Mouse (Mus musculus): ENCODE measurements around the gene Dnttip1. TPM values are rescaled to one million over a fixed set of nuclear protein-coding genes. Genes with fewer than 3 reads are reported as not detected.

Dnttip1 gene
- polyA plus RNA-seq, 1 experiment from 2014 or later, result 80.6 TPM

DNA sequence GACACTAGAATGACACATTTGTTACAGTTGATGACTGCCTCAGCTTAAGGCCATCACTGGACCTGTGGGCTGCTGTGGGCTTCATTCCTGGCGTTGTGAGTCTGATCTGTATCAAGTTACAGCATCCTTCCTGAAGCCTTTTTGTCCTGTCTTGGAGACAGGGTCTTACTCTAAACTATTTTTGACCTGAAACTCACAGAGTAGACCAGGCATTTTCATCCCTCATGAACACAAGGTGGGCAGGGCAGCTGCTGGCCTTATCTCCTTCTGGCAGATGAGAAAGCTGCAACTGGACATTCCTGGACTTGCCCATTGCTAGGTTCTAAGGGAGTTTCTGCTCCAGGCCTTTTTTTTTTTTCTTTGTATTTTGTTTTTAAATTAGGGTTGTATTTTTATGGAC lies 12.9 kb downstream of the Dnttip1 start:
- 70% methylated on average over 1 of the region's 1 CpGs for WGBS
- Histone ChIP-seq H3K4me3 (no peak overlapping the region), H3K4me1 (no peaks in the 10 kb centered on the region), H3K9me3 (no peaks in the 10 kb centered on the region), H3K27ac (no peak overlapping the region), H3K9ac (no peak overlapping the region), H3K36me3 (peaks cover 100% of the 10 kb centered on the region), H3K4me2 (replicated peaks) (no peak overlapping the region), H3K27me3 (no peaks in the 10 kb centered on the region)
- ATAC-seq (ENCODE audit: low FRiP score, low read depth), result no peak

- Histone ChIP-seq H3K9me3 (no peaks in the 10 kb centered on the region), H3K4me3 (no peak overlapping the region), H3K27ac (no peak overlapping the region), H3K4me2 (replicated peaks) (no peak overlapping the region), H3K9ac (no peak overlapping the region), H3K27me3 (no peaks in the 10 kb centered on the region), H3K36me3 (peaks cover 94% of the 10 kb centered on the region), H3K4me1 (no peaks in the 10 kb centered on the region)
- ATAC-seq (ENCODE audit: low FRiP score, low read depth), result no peak
- 88% methylated on average over 4 of the region's 4 CpGs for WGBS
These were observed 14.5 kb downstream of the Dnttip1 start for GRCm38 (mm10) chr2:164760059-164760833.

DNA sequence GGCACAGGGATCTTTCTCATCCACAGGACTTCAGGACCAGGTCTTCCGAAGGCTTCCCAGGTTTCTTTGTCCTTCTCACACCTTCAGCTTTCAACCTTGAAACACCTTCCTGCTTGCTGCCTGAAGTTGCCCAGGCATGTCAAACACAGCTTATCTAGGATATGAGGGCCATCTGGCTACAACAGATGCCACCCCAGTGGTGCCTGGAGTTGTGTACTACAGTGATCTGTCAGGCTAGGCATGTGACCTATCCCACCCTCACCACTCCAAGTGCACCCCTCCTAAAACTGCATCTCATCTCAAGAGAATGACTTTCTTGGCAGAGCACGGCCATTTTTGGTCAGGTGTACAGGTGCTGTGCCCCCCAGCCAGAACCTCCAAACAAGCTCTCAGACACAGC lies 15.7 kb downstream of the Dnttip1 start:
- Histone ChIP-seq H3K9ac (no peak overlapping the region), H3K36me3 (peaks cover 94% of the 10 kb centered on the region), H3K27me3 (no peaks in the 10 kb centered on the region), H3K27ac (no peak overlapping the region), H3K9me3 (no peaks in the 10 kb centered on the region), H3K4me1 (no peaks in the 10 kb centered on the region), H3K4me3 (no peak overlapping the region), H3K4me2 (replicated peaks) (no peak overlapping the region)
- WGBS, result 93% methylated on average over 2 of the region's 2 CpGs
- ATAC-seq (ENCODE audit: low FRiP score, low read depth), result no peak

- WGBS, result 98% methylated on average over 4 of the region's 4 CpGs
- Histone ChIP-seq H3K9ac (no peak overlapping the region), H3K4me3 (no peak overlapping the region), H3K36me3 (peaks cover 94% of the 10 kb centered on the region), H3K4me1 (no peaks in the 10 kb centered on the region), H3K27me3 (no peaks in the 10 kb centered on the region), H3K27ac (no peak overlapping the region), H3K4me2 (replicated peaks) (no peak overlapping the region), H3K9me3 (no peaks in the 10 kb centered on the region)
- ATAC-seq (ENCODE audit: low FRiP score, low read depth), result no peak
These were observed 16.2 kb downstream of the Dnttip1 start for GRCm38 (mm10) chr2:164761971-164762370.

GRCm38 (mm10) chr2:164762593-164762992 lies 16.8 kb downstream of the Dnttip1 start:
- Histone ChIP-seq H3K4me3 (no peak overlapping the region), H3K27ac (no peak overlapping the region), H3K9me3 (no peaks in the 10 kb centered on the region), H3K4me2 (replicated peaks) (no peak overlapping the region), H3K4me1 (peaks cover under 1% of the 10 kb centered on the region; the same call in 1 of the 2 replicates), H3K27me3 (no peaks in the 10 kb centered on the region), H3K9ac (no peak overlapping the region), H3K36me3 (peaks cover 94% of the 10 kb centered on the region)
- no peak for ATAC-seq (ENCODE audit: low FRiP score, low read depth)
- 92% methylated on average over 7 of the region's 7 CpGs for WGBS

DNA sequence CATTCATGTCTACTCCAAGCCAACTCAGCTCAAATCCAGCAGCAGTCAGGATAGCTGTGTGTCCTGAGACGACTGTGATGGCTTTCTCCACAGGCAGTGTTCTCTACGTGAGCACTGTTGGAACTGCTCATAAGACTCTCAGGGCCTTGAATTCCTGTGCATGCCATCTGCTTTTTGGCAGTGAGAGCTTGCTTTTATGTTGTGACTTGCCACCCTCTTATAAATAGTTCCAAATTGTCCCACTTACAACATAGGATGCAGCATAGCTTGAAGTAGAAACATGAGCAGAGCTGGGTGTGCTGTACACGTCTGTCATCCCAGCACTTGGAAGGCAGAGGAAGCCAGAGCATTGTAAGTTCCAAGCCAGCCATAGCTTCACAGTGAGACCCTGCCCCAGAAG lies 20.1 kb downstream of the Dnttip1 start:
- Histone ChIP-seq H3K9ac (no peak overlapping the region), H3K36me3 (peaks cover 70% of the 10 kb centered on the region), H3K9me3 (no peaks in the 10 kb centered on the region), H3K27ac (no peak overlapping the region), H3K27me3 (no peaks in the 10 kb centered on the region), H3K4me1 (peaks cover 17% of the 10 kb centered on the region), H3K4me3 (no peak overlapping the region), H3K4me2 (replicated peaks) (no peak overlapping the region)
- ATAC-seq (ENCODE audit: low FRiP score, low read depth), result no peak
- whole genome bisulfite sequencing, result 79% methylated on average over 3 of the region's 3 CpGs

DNA sequence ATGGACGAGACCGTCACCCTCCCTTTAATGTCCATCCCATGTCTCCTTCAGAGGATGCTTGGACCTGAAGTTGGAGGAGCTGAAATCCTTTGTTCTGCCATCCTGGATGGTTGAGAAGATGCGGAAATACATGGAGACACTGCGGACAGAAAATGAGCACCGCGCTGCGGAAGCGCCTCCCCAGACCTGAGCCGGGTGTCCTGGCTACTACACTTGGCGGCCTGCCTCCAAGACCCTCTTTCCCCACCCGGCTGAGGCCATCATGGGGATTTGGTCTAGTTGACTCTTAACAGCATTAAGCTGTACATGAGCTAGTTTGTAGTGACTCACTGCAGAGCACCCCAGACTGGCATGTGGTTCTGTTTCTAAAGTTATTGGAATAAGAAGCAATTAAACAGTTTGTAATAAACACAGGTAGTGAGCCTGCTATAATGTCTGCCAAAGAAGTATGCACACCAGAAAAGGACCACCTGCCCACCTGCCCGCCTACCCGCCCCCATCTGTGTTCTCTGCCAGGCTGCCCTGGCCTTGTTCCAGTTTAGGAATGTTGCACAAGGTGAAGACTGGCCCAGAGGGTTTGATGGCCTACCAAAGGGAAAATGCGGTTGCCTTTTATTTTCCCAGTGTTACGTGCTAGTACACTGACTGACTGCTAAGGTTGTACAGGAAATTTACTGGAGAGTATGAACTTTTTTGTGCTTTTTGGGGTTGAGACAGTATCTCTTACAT lies 22.2 kb downstream of the Dnttip1 start:
- ATAC-seq (ENCODE audit: low FRiP score, low read depth), result no peak
- Histone ChIP-seq H3K4me3 (no peak overlapping the region), H3K36me3 (peaks cover 66% of the 10 kb centered on the region), H3K27ac (no peak overlapping the region), H3K4me2 (replicated peaks) (no peak overlapping the region), H3K4me1 (peaks cover 34% of the 10 kb centered on the region), H3K27me3 (no peaks in the 10 kb centered on the region), H3K9ac (no peak overlapping the region), H3K9me3 (no peaks in the 10 kb centered on the region)
- WGBS, result 88% methylated on average over 15 of the region's 15 CpGs

- H3K9me3 ChIP-seq, result no peaks in the 10 kb centered on the region
- peak within 1 kb of the TSS; percentile 93 for H3K4me2 ChIP-seq (replicated peaks)
- peak; percentile 99 for ATAC-seq (ENCODE audit: low FRiP score, low read depth)
- H3K4me3 ChIP-seq, result peak within 1 kb of the TSS; percentile 95
- 2% methylated on average over 53 of the region's 53 CpGs for WGBS
- H3K4me1 ChIP-seq, result peaks cover 34% of the 10 kb centered on the region
- peak within 1 kb of the TSS; percentile 65; the same call in 1 of the 2 replicates for H3K27ac ChIP-seq
- peak within 1 kb of the TSS; percentile 89 for H3K9ac ChIP-seq
- H3K36me3 ChIP-seq, result peaks cover 60% of the 10 kb centered on the region
- no peaks in the 10 kb centered on the region for H3K27me3 ChIP-seq
These were observed 23.7 kb downstream of the Dnttip1 start, which contains the start of gene Ube2c for GRCm38 (mm10) chr2:164769258-164770037. Ube2c (plus strand) TSS chr2:164769898.

- peak overlapping the region; percentile 44; the same call in 1 of the 2 replicates for H3K27ac ChIP-seq
- peaks cover 52% of the 10 kb centered on the region for H3K36me3 ChIP-seq
- peak overlapping the region; percentile 89 for H3K9ac ChIP-seq
- WGBS, result 2% methylated on average over 15 of the region's 15 CpGs
- H3K4me1 ChIP-seq, result peaks cover 34% of the 10 kb centered on the region
- no peak for ATAC-seq (ENCODE audit: low FRiP score, low read depth)
- no peaks in the 10 kb centered on the region for H3K9me3 ChIP-seq
- H3K27me3 ChIP-seq, result no peaks in the 10 kb centered on the region
- H3K4me3 ChIP-seq, result peak overlapping the region; percentile 95
- peak overlapping the region; percentile 93 for H3K4me2 ChIP-seq (replicated peaks)
These were observed 24.5 kb downstream of the Dnttip1 start for GRCm38 (mm10) chr2:164770279-164770678.

GRCm38 (mm10) chr2:164771123-164771522 lies 25.3 kb downstream of the Dnttip1 start:
- H3K9me3 ChIP-seq, result no peaks in the 10 kb centered on the region
- H3K4me1 ChIP-seq, result peaks cover 34% of the 10 kb centered on the region
- peaks cover 44% of the 10 kb centered on the region for H3K36me3 ChIP-seq
- no peaks in the 10 kb centered on the region for H3K27me3 ChIP-seq
- peak overlapping the region; percentile 93 for H3K4me2 ChIP-seq (replicated peaks)
- H3K4me3 ChIP-seq, result peak overlapping the region; percentile 95
- no peak for ATAC-seq (ENCODE audit: low FRiP score, low read depth)
- H3K9ac ChIP-seq, result peak overlapping the region; percentile 89
- no peak overlapping the region for H3K27ac ChIP-seq
- WGBS, result 81% methylated on average over 8 of the region's 8 CpGs

DNA sequence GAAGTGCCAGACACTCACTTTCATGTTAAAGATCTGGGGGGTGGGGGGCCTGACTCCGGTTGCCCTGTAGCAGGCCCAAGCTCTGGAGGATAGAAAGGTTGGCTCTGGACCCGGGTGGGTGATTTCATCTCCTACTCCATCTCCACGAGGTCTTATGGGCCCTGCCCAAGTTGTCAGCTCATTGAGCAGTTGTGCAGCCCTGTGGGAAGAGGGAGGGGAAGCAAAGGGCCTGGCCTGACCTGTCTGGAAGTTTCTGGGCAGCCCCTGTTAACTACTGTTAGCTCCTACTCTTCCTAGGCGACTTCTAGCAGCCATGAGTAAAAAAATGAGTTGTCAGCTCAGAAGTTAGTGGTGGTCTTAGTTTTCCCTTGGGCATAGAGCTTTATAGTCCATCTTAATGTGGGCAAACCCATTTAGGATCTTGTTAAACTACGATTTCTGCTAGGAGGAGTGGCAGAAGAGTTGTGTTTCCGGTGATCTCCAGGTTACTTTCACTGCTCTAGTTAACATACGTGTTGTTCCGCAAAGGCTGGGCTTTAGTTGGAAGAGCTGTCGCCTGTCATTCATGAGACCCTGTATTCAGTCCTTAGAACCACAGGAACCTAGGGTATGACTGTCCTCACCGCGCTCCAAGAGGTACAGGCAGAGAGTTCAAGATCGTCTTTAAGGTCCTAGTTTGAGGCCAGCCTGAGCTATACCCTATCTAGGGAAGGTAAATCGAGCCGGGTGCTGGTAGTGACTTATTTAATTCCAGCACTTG lies 27.6 kb downstream of the Dnttip1 start:
- no peak overlapping the region for H3K4me3 ChIP-seq
- WGBS, result 77% methylated on average over 14 of the region's 14 CpGs
- peaks cover 21% of the 10 kb centered on the region for H3K36me3 ChIP-seq
- no peaks in the 10 kb centered on the region for H3K9me3 ChIP-seq
- peaks cover 26% of the 10 kb centered on the region for H3K4me1 ChIP-seq
- H3K27ac ChIP-seq, result no peak overlapping the region
- no peak overlapping the region for H3K9ac ChIP-seq
- H3K27me3 ChIP-seq, result 0 out of 2 replicates have a peak, but pooled peaks cover 6% of the 10 kb centered on the region
- ATAC-seq (ENCODE audit: low FRiP score, low read depth), result no peak
- no peak overlapping the region for H3K4me2 ChIP-seq (replicated peaks)
